Mouse (Mus musculus) brain, adult 2 months (tissue): ENCODE measurements around the gene Gna14.
A peak's percentile ranks its signal among the peaks of the same experiment; 100 is the strongest.

Experiments
- DNase-seq: peaks from one replicate; pipeline ENCODE4 v3.0.0; 2011; ENCODE audit warnings: low read depth, low spot score

The Gna14 gene

GRCm38 (mm10) chr19:16510343-16511080 lies 75.0 kb downstream of the Gna14 start:
- DNase-seq, result no peak

GRCm38 (mm10) chr19:16511081-16511420 lies 75.5 kb downstream of the Gna14 start:
- DNase-seq, result no peak

- no peak for DNase-seq
Measured at GRCm38 (mm10) chr19:16514201-16514600, 78.6 kb downstream of the Gna14 start.

- DNase-seq, result no peak
Measured at GRCm38 (mm10) chr19:16518569-16518968, 83.0 kb downstream of the Gna14 start.

GRCm38 (mm10) chr19:16520608-16521007 lies 85.0 kb downstream of the Gna14 start:
- DNase-seq, result no peak

- DNase-seq, result no peak
Measured at GRCm38 (mm10) chr19:16526302-16526880, 90.8 kb downstream of the Gna14 start.

- DNase-seq, result no peak
Measured at GRCm38 (mm10) chr19:16527031-16527430, 91.5 kb downstream of the Gna14 start.

GRCm38 (mm10) chr19:16528225-16528828 lies 92.8 kb downstream of the Gna14 start:
- no peak for DNase-seq

- DNase-seq, result peak; percentile 30
Measured at GRCm38 (mm10) chr19:16529293-16529920, 93.8 kb downstream of the Gna14 start.

GRCm38 (mm10) chr19:16529999-16530398 lies 94.4 kb downstream of the Gna14 start:
- no peak for DNase-seq

- no peak for DNase-seq
Measured at GRCm38 (mm10) chr19:16534311-16534710, 98.7 kb downstream of the Gna14 start.

- no peak for DNase-seq
Measured at GRCm38 (mm10) chr19:16538416-16538815, 102.9 kb downstream of the Gna14 start.

GRCm38 (mm10) chr19:16543688-16544087 lies 108.1 kb downstream of the Gna14 start:
- DNase-seq, result no peak

- DNase-seq, result no peak
Measured at GRCm38 (mm10) chr19:16556988-16557387, 121.4 kb downstream of the Gna14 start.

GRCm38 (mm10) chr19:16557971-16558370 lies 122.4 kb downstream of the Gna14 start:
- DNase-seq, result peak; percentile 16

- DNase-seq, result peak; percentile 20
Measured at GRCm38 (mm10) chr19:16558570-16558969, 123.0 kb downstream of the Gna14 start.

- peak; percentile 10 for DNase-seq
Measured at GRCm38 (mm10) chr19:16559243-16559896, 123.8 kb downstream of the Gna14 start.

- no peak for DNase-seq
Measured at GRCm38 (mm10) chr19:16562676-16563075, 127.1 kb downstream of the Gna14 start.

GRCm38 (mm10) chr19:16576790-16577189 lies 141.2 kb downstream of the Gna14 start:
- DNase-seq, result no peak

- DNase-seq, result no peak
Measured at GRCm38 (mm10) chr19:16579656-16580260, 144.2 kb downstream of the Gna14 start.

GRCm38 (mm10) chr19:16580501-16580900 lies 144.9 kb downstream of the Gna14 start:
- DNase-seq, result no peak

GRCm38 (mm10) chr19:16584546-16584945 lies 149.0 kb downstream of the Gna14 start:
- DNase-seq, result no peak
